Mouse (Mus musculus) activated CD4-positive, CD25-positive, alpha-beta regulatory T cell, adult 4 months (primary cell): ENCODE measurements around the gene Sdk1. TPM values are rescaled to one million over a fixed set of nuclear protein-coding genes. Genes with fewer than 3 reads are reported as not detected.

Source experiments
- ATAC-seq: one replicate; pipeline ENCODE4 v1.8.0; 2017
- polyA plus RNA-seq, 2 experiments: library from polyadenylated mRNA; unstranded; fragments of 100-300 nt; shearing (Covaris generic); gene quantifications; one replicate each; pipeline ENCODE4 v1.2.1; 2017

Gene Sdk1
- polyA plus RNA-seq, 2 experiments from 2014 or later, result 0.19 TPM; not detected in 1

GRCm38 (mm10) chr5:141781142-141781541 is 539.9 kb downstream of the Sdk1 start:
- ATAC-seq, result no peak

DNA sequence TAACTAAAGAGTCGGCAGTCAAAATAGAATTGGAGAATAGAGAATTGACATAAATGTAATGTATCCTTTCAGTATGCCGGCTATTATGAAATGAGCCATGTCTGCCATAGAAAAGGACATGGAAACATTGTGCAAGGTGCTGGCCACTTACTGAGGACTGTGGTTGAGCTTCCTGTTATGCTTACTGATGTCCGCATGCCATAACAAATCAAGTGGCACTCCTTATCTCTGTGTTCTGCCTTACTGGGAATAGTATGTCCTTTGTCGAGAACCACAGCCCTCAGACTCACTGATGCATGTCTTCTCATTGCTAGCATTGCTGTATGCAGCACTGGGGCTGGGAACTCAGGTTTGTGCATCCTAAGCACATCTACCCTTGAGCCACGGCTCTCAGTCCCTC is 541.0 kb downstream of the Sdk1 start:
- ATAC-seq, result no peak

- no peak for ATAC-seq
These were observed 542.2 kb downstream of the Sdk1 start for GRCm38 (mm10) chr5:141783516-141783915.

DNA sequence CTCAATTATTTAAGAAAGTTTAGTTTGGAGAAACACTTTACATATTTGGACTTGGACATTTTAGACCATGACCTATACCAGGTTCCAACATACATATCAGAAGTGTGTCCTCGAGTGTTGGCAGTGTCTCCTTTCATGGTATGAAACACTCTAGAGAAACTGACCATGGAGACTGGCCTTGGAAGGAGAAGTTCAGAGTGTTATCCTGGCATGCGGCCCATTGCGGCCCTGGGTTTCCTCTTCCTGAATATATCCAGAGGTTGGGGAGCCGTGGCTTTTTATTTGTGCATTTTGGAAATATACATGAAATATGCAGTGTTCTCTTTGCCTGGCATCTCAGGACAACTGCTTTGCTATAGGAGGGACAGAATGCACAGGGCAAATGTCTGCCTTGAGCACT is 552.6 kb downstream of the Sdk1 start:
- no peak for ATAC-seq

DNA sequence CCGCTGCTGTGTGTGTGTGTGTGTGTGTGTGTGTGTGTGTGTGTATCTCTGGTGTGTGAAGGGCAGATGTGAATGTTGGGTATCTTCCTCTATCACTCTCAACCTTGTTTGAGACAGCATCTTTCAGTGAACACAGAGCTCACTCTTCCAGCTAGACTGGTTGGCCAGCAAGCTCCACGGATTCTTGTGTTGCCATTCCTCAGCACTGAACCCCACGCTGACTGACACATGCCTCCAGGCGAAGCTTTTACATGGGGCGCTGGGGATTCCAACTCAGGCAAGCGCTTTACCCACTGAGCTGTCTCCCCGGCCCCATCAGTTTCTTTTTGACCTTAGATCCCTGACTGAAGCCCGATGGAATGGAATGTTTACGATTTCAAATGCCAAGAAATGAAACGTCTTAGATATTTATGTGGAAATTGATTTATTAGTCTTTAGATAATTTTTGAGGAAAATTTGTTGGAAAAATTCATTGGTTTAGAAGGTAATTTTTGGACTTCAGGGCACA is 582.6 kb downstream of the Sdk1 start:
- no peak for ATAC-seq

DNA sequence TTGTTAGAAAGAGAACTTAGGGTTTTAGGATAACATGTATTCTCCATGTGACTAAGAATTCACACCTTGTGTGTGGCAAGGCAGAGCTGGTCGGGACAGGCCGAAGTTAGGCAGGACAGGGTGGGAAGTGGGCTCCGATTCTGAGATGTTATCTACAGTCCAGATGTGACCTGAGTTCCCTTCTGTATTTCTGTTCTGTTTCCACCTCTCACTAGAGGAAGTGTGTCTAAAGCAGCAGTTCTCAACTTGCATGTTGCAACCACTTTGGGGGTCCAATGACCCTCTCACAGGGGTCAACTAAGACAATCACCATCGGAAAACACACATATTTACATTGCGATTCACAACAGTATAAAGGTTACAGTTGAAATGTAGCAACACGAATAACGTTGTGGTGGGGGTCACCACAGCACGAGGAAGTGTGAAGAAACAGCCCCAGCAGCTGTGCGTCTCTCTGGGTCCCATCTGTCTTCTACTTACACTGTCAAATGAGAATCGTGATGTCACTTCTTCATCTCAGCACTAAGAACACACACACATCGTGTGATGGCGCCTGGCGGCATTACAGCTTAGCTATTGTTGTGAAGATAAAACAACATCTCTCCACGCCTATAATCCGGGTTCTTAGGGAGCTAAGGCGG is 583.6 kb downstream of the Sdk1 start:
- ATAC-seq, result no peak

DNA sequence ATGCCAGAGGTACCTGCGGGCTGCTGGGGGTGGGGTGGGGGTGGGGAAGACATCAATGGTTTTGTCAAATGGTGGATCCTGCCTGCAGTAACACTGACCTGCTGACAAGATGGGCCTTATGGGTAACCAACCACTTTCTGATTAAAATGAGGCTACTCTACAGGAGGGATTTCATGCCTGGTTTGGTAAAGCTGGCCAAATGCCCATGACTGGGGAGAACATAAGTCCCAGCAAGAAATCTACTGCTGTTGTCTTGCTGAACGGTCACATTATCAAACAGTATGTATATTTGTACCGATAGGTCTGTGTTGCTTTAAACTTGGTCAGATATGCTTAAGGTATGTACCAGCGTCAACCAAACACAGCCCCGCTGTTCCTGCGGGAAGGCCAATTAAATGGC is 594.3 kb downstream of the Sdk1 start:
- ATAC-seq, result no peak

DNA sequence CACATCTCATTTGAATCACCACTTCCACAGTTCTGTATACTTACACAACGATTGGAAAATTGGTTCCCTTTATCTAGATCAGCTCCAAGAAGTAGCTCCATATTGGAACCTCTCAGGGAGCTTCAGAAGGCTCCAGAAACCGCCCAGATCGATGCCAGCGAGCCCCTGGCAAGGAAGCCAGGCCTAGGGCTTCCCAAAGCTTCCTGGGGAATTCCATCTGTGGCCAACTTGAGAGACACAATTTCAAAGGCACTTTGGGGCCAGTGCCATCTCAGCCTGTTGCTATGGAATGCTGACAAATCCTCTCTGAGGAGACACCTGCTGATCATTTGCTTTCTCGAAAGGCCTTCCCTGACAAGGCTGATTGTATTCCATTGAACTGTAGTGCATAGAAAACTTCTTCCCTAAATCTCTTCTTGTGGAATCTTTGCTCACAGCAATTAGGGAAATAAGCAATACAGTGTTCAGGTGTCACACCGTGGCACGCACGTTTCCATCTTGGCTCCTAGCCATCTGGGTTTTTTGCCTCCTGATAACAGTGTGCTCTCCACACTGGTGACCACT is 595.7 kb downstream of the Sdk1 start:
- no peak for ATAC-seq

DNA sequence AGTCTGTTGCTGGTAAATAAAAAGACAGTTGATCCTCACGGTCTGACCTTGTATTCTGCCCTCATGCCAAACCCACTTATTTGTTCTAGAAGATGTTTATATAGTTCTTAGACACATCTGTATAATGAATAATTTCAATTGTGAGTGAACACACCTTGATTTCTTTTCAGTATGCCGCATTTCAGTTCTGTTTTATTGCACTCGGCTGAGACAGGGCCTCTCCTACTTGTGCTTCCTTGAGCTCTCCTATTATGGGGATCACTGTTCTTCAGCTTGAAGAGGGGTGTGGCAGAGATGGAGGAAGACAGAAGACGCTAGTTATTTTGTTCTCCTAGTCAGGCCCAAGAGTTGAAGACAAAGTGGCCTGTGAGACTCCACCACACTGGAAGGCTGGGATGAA is 603.4 kb downstream of the Sdk1 start:
- ATAC-seq, result no peak

DNA sequence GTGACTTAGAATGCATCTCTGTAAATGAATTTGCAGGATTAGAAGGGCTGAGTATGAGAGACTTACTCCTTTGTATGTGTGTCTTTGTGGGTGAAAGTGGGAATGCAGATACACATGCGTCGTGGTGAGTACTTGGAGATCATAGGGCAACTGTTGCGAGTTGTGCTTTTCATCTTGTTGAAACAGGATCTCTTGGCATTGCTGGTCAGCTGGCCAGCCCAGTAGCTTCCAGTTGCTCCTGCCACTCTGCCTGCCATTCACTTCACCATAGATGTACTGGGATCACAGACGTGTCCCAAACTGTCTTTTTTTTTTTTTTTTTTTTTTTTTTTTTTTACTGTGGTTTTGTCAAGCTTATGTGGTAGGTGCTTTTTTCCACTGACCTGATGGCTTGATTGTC is 606.4 kb downstream of the Sdk1 start:
- no peak for ATAC-seq

DNA sequence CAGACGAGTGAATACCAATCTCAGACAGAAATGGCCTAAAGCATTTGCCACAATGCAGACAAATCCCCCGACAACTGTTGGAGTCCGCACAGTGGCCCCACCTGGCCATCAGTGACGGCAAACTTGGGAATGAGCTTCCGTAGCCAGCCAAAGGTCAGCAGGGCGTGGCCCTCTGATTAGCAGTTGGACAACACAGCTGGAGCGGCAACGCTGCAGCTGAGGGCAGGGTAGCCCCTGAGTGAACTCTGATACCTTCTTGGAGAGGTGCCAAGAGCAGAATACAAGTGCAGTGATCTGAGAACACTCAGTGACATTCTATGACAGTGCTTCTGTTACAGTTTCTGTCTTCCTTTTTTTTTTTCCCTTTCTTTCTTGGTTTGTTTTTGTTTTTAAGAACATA is 610.9 kb downstream of the Sdk1 start:
- ATAC-seq, result no peak

DNA sequence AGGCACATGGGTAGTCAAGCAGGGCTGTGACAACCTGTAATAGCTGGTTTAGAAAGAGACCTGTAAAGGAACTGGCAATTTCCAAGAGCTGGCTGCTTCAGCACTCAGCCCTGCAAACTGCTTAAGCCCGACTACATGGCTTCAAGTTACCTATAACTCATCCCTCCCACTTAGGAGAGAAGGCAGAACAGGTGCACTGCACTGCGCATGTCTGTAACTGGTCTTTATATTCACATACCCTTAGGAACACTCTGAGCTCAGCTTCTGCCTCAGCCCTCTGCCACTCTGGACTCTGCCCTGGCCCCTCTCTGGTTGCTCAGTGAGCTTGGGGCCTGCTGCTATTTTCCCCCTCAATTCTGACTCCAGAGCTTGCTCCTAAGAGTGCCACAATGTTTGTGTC is 615.2 kb downstream of the Sdk1 start:
- ATAC-seq, result no peak

GRCm38 (mm10) chr5:141857781-141858180 is 616.5 kb downstream of the Sdk1 start:
- ATAC-seq, result no peak

GRCm38 (mm10) chr5:141858406-141859160 is 617.3 kb downstream of the Sdk1 start:
- ATAC-seq, result no peak

- no peak for ATAC-seq
These were observed 624.8 kb downstream of the Sdk1 start for GRCm38 (mm10) chr5:141866042-141866441.

DNA sequence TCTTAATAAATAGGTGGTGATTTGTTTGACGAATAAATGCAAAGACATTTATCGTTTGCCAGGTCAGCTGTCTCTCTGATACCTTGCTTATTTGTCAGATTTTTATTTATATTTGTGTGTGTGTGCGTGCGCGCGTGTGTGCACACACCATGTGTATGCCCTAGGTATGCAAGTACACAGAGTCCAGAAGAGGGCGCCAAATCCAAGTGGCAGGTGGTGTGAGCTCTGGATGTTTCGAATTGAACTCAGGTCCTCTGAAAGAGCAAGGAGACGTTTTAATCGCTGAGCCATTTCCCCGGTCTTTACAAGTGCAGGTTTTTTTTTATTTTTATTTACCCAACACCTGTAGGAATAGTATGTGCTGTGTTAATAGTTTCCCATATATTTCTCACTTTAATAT is 632.5 kb downstream of the Sdk1 start:
- no peak for ATAC-seq

DNA sequence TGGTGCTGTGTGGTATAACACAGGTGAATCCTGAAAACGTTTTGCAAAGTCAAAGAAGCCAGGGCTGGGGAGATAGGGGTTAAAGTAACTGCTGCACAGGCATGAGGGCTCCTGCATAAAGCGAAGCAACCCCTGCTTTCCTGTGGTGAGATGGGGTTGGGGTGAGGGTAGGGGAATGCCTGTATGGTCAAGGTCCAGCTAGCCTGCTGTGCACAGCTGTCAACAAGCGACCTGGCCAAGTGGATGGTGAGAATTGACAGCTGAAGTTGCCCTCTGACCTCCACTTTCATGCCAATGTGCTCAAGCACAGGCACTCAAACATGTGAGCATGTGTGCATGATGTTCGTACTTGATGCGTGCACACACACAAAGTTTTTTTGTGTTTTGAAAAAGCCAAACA is 639.4 kb downstream of the Sdk1 start:
- no peak for ATAC-seq

- no peak for ATAC-seq
These were observed 642.9 kb downstream of the Sdk1 start for GRCm38 (mm10) chr5:141884111-141884647.

DNA sequence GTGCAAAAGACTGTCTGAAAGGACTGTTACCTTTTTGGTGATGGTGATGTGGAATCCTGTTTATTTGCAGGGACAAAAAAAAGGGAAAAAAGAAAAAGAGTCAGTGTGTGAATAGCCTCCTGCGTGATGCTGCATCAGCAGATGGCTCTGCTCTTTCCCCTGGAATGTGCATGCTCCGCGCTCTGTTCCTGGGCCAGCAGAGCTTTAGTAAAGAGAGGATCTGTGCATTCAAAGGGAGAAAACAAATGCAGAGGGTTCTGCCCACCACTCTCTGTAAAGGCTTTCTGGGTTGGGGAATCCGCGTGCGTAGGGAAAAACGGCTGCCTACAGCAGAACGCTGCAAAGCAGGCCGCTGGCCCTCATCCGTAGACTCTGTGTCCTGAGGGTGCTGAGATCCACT is 644.7 kb downstream of the Sdk1 start:
- no peak for ATAC-seq

GRCm38 (mm10) chr5:141889766-141890165 is 648.5 kb downstream of the Sdk1 start:
- ATAC-seq, result no peak

GRCm38 (mm10) chr5:141896402-141896801 is 655.1 kb downstream of the Sdk1 start:
- ATAC-seq, result no peak

DNA sequence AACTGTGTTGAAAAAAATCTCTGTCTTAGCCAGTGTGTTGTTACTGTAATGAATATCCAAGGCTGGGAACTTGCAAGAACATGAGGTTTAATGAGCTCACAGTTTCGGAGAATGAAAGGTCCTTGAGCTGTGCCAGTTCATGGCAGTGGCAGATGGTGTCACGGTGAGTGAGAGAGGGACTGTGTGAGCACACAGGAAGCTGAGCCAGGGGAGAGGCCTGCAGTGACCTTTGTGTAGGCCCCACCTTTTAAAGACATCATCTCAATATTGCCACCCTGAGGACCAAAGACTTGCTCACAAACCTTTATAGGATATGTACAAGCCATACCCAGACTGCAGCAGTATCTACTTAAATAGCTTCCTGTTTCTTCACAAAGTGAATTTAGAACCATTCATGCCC is 656.2 kb downstream of the Sdk1 start:
- ATAC-seq, result no peak

DNA sequence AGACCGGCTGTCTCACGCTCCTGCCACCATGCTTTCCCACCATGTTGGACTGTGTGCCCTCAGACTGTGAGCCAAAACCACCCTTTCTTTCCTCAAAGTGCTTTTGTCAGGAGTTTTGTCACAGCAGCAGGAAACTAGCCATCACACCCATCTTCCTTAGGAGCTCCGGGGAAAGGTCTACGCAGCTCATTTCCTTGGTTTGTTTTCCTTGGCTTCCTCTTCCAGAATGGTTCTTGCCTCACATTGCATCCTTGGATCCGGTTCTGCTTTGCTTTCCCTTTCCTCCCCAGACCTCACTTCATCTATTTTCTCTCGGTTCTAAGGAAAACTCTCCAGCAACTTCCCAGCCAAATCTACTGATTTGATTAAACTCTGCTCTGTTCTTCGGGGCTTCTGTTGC is 658.5 kb downstream of the Sdk1 start:
- ATAC-seq, result no peak
